Mouse (Mus musculus) midbrain, embryonic 16.5 days (tissue): Measurements from ENCODE around the gene Ap2s1. TPM values are rescaled to one million over a fixed set of nuclear protein-coding genes. Genes with fewer than 3 reads are reported as not detected.

Source experiments
- ATAC-seq: fragments of 200-750 bp; cut with Nextera tagmentation; 2 replicates; pipeline ENCODE4 v1.8.0; 2017; ENCODE audit warnings: moderate TSS enrichment
- H3K27ac ChIP-seq: fragments of 300-500 bp; sonication (generic); 2 replicates; pipeline ENCODE4 v1.5.1; 2014; ENCODE audit warnings: mild to moderate bottlenecking, low read length, mixed read lengths
- H3K27me3 ChIP-seq: fragments of 300-500 bp; sonication (generic); 2 replicates; pipeline ENCODE4 v1.6.1; 2014; ENCODE audit warnings: low read depth, low read length, mixed read lengths; ENCODE audit not compliant: control insufficient read depth, insufficient read depth
- H3K36me3 ChIP-seq: fragments of 300-500 bp; sonication (generic); 2 replicates; pipeline ENCODE4 v1.6.1; 2014; ENCODE audit warnings: mild to moderate bottlenecking, low read length, moderate library complexity, mixed read lengths; ENCODE audit not compliant: control insufficient read depth, insufficient read depth
- H3K4me1 ChIP-seq: fragments of 300-500 bp; sonication (generic); 2 replicates; pipeline ENCODE4 v1.6.1; 2014; ENCODE audit warnings: mild to moderate bottlenecking, low read length, mixed read lengths; ENCODE audit not compliant: control insufficient read depth, insufficient read depth
- H3K4me2 ChIP-seq: fragments of 300-500 bp; sonication (generic); 2 replicates; pipeline ENCODE4 v1.6.1; 2014; ENCODE audit warnings: mild to moderate bottlenecking, low read length, mixed read lengths
- H3K4me3 ChIP-seq: fragments of 300-500 bp; sonication (generic); 2 replicates; pipeline ENCODE4 v1.5.1; 2014; ENCODE audit warnings: low read depth, mild to moderate bottlenecking, low read length, moderate library complexity, mixed read lengths
- H3K9ac ChIP-seq: fragments of 300-500 bp; sonication (generic); 2 replicates; pipeline ENCODE4 v1.6.1; 2014; ENCODE audit warnings: low read depth, low read length, mixed read lengths
- H3K9me3 ChIP-seq: fragments of 300-500 bp; sonication (generic); replicated peaks from 2 replicates; pipeline ENCODE4 v1.6.1; 2014; ENCODE audit warnings: mild to moderate bottlenecking, low read length, mixed read lengths; ENCODE audit not compliant: control insufficient read depth, poor library complexity, severe bottlenecking
- WGBS: fragments of 180-500 bp; shearing (Covaris S2); extraction: QIAGEN DNeasy Blood & Tissue Kit; methylation state at CpG from one replicate; pipeline ENCODE4 v1.1.7; 2014; 5-methylcytosine and 5-hydroxymethylcytosine counted together
- polyA plus RNA-seq: library from polyadenylated mRNA; unstranded; fragments of >200 nt; fragmentation: Nextera tagmentation; extraction: Ambion mirVana; gene quantifications from 2 replicates; pipeline ENCODE4 v1.2.1, GENCODE M21; 2015

The Ap2s1 gene
- polyA plus RNA-seq, 1 experiment from 2014 or later, result 461 TPM

- Histone ChIP-seq H3K4me3 (peak overlapping the region; percentile 57), H3K27me3 (no peaks in the 10 kb centered on the region), H3K27ac (no peak overlapping the region), H3K4me2 (peak overlapping the region; percentile 99), H3K4me1 (peaks cover 13% of the 10 kb centered on the region; the same call in 1 of the 2 replicates), H3K9ac (peak overlapping the region; percentile 66), H3K36me3 (no peaks in the 10 kb centered on the region), H3K9me3 (no peaks in the 10 kb centered on the region)
- ATAC-seq, result no peak
- 5% methylated on average over 11 of the region's 11 CpGs for WGBS
Observed at GRCm38 (mm10) chr7:16782555-16783125, 44.4 kb downstream of the Ap2s1 start.

DNA sequence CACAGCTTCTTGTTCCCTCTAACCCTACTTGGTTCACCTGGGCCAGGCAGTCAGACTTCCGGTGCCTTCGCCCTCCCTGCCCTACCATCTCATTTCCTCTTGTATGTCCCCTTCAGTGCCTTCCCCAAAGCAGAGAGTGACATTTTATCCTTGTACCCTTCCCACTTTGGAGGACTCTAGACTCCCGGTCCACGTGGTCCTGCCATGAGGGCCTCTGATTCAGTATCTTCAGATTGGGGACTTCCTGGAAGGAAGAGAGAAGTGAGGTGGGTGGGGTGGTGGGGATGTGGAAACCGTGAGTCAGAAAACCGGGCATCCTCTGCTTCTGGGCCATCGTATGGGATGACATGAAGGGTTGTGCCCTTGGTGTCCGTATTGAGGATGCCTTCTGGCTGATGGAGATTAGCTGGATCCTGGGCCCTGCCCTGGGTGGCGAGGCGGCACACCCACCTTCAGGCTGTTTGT lies 45.0 kb downstream of the Ap2s1 start:
- Histone ChIP-seq H3K27me3 (no peaks in the 10 kb centered on the region), H3K9me3 (no peaks in the 10 kb centered on the region), H3K27ac (no peak overlapping the region), H3K4me2 (peak overlapping the region; percentile 99), H3K9ac (no peak overlapping the region), H3K36me3 (no peaks in the 10 kb centered on the region), H3K4me1 (peaks cover 13% of the 10 kb centered on the region; the same call in 1 of the 2 replicates), H3K4me3 (no peak overlapping the region)
- 19% methylated on average over 10 of the region's 10 CpGs for WGBS
- ATAC-seq, result no peak

DNA sequence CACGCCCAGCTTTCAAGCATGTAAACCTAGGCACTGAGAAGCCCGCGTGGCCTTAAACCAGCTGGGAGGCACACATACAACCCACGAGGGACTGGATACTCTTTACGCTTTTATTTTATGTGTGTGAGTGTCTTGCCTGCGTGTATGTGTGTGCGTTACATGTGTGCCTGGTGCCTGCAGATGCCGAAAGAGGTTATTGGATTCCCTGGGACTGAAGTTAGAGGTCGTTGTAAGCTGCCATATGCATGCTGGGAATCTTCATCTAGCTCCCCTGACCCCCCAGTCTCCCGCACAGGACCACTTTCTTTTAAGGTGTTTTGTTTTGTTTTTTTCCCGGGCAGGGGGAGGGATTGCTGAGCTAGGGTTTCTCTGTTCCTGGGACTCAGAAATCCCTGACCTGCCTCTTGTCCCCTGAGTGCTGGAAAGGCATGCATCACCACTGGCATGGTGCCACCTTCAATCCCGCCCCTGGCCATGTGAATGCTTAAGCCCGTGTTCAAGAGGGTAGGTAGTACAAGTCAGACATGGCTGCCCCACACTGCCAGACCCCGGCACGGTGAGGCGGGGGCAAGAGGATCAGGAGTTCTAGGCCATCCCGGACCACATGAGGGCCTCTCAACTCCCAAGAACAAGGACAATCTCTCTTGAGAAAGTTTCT lies 45.7 kb downstream of the Ap2s1 start:
- Histone ChIP-seq H3K9me3 (no peaks in the 10 kb centered on the region), H3K27me3 (no peaks in the 10 kb centered on the region), H3K4me3 (no peak overlapping the region), H3K27ac (no peak overlapping the region), H3K9ac (no peak overlapping the region; the same call in 1 of the 2 replicates), H3K4me2 (peak overlapping the region; percentile 99), H3K36me3 (no peaks in the 10 kb centered on the region), H3K4me1 (peaks cover 13% of the 10 kb centered on the region; the same call in 1 of the 2 replicates)
- no peak for ATAC-seq
- WGBS, result 41% methylated on average over 17 of the region's 17 CpGs

GRCm38 (mm10) chr7:16784498-16784976 lies 46.3 kb downstream of the Ap2s1 start:
- no peak overlapping the region for H3K9ac ChIP-seq
- 57% methylated on average over 10 of the region's 10 CpGs for WGBS
- H3K27ac ChIP-seq, result no peak overlapping the region
- no peak overlapping the region for H3K4me3 ChIP-seq
- H3K36me3 ChIP-seq, result no peaks in the 10 kb centered on the region
- peaks cover 13% of the 10 kb centered on the region; the same call in 1 of the 2 replicates for H3K4me1 ChIP-seq
- ATAC-seq, result no peak
- H3K27me3 ChIP-seq, result no peaks in the 10 kb centered on the region
- no peaks in the 10 kb centered on the region for H3K9me3 ChIP-seq
- no peak overlapping the region for H3K4me2 ChIP-seq

- WGBS, result 83% methylated on average over 8 of the region's 8 CpGs
Observed at GRCm38 (mm10) chr7:16785541-16786083, 47.4 kb downstream of the Ap2s1 start.

GRCm38 (mm10) chr7:16792316-16792715 lies 54.1 kb downstream of the Ap2s1 start:
- Histone ChIP-seq H3K4me2 (no peak overlapping the region), H3K27ac (no peak overlapping the region), H3K9me3 (no peaks in the 10 kb centered on the region), H3K4me1 (no peaks in the 10 kb centered on the region), H3K9ac (no peak overlapping the region), H3K27me3 (no peaks in the 10 kb centered on the region), H3K36me3 (no peaks in the 10 kb centered on the region), H3K4me3 (no peak overlapping the region)
- no peak for ATAC-seq
- WGBS, result 85% methylated on average over 5 of the region's 5 CpGs

More at GRCm38 (mm10) chr7:16785541-16786083, 47.4 kb downstream of the Ap2s1 start:
- Histone ChIP-seq H3K9ac (no peak overlapping the region), H3K27ac (no peak overlapping the region), H3K27me3 (no peaks in the 10 kb centered on the region), H3K36me3 (no peaks in the 10 kb centered on the region), H3K4me2 (no peak overlapping the region), H3K4me1 (peaks cover 12% of the 10 kb centered on the region; the same call in 1 of the 2 replicates), H3K9me3 (no peaks in the 10 kb centered on the region), H3K4me3 (no peak overlapping the region)
- no peak for ATAC-seq

GRCm38 (mm10) chr7:16793010-16793725 lies 55.0 kb downstream of the Ap2s1 start:
- 92% methylated on average over 19 of the region's 19 CpGs for WGBS
- no peaks in the 10 kb centered on the region for H3K4me1 ChIP-seq
- no peak overlapping the region for H3K9ac ChIP-seq
- no peak overlapping the region for H3K27ac ChIP-seq
- H3K4me2 ChIP-seq, result no peak overlapping the region
- H3K36me3 ChIP-seq, result no peaks in the 10 kb centered on the region
- H3K9me3 ChIP-seq, result no peaks in the 10 kb centered on the region
- no peak overlapping the region for H3K4me3 ChIP-seq
- H3K27me3 ChIP-seq, result no peaks in the 10 kb centered on the region
- ATAC-seq, result no peak

GRCm38 (mm10) chr7:16794886-16795285 lies 56.7 kb downstream of the Ap2s1 start:
- Histone ChIP-seq H3K36me3 (no peaks in the 10 kb centered on the region), H3K27me3 (no peaks in the 10 kb centered on the region), H3K27ac (no peak overlapping the region), H3K9ac (no peak overlapping the region), H3K9me3 (no peaks in the 10 kb centered on the region), H3K4me1 (no peaks in the 10 kb centered on the region), H3K4me2 (no peak overlapping the region), H3K4me3 (no peak overlapping the region)
- WGBS, result 92% methylated on average over 5 of the region's 5 CpGs
- ATAC-seq, result no peak
